Mouse (Mus musculus): ENCODE data around the gene Nr4a1. TPM values are rescaled to one million over a fixed set of nuclear protein-coding genes. Genes with fewer than 3 reads are reported as not detected.

Gene Nr4a1
- polyA plus RNA-seq, 1 experiment from 2014 or later: 4.5 TPM

- H3K4me3 ChIP-seq (replicated peaks; ENCODE audit: low read length): no peak overlapping the region; the same call in 1 of the 2 replicates
These were observed 22.9 kb upstream of the Nr4a1 start for GRCm38 (mm10) chr15:101230995-101231647.

GRCm38 (mm10) chr15:101231648-101232180, 22.4 kb upstream of the Nr4a1 start:
- Histone ChIP-seq H3K9me3 (ENCODE audit: control insufficient read depth, low read length) (no peaks in the 10 kb centered on the region), H3K4me1 (replicated peaks; ENCODE audit: control insufficient read depth, insufficient read depth, low read length) (no peaks in the 10 kb centered on the region), H3K9ac (replicated peaks; ENCODE audit: low read depth, low read length) (no peak overlapping the region), H3K4me2 (ENCODE audit: low read length) (no peak overlapping the region), H3K27ac (ENCODE audit: low read length) (no peak overlapping the region), H3K27me3 (replicated peaks; ENCODE audit: control insufficient read depth, insufficient read depth, low read length) (no peaks in the 10 kb centered on the region), H3K4me3 (replicated peaks; ENCODE audit: low read length) (no peak overlapping the region; the same call in 1 of the 2 replicates), H3K36me3 (ENCODE audit: control insufficient read depth, insufficient read depth) (no peaks in the 10 kb centered on the region)
- WGBS: 73% methylated on average over 56 of the region's 56 CpGs
- no peak for ATAC-seq

More at GRCm38 (mm10) chr15:101230995-101231647, 22.9 kb upstream of the Nr4a1 start:
- WGBS: 87% methylated on average over 23 of the region's 23 CpGs
- Histone ChIP-seq H3K4me1 (replicated peaks; ENCODE audit: control insufficient read depth, insufficient read depth, low read length) (no peaks in the 10 kb centered on the region), H3K4me2 (ENCODE audit: low read length) (no peak overlapping the region), H3K9me3 (ENCODE audit: control insufficient read depth, low read length) (no peaks in the 10 kb centered on the region), H3K36me3 (ENCODE audit: control insufficient read depth, insufficient read depth) (no peaks in the 10 kb centered on the region), H3K27me3 (replicated peaks; ENCODE audit: control insufficient read depth, insufficient read depth, low read length) (no peaks in the 10 kb centered on the region), H3K9ac (replicated peaks; ENCODE audit: low read depth, low read length) (no peak overlapping the region), H3K27ac (ENCODE audit: low read length) (no peak overlapping the region)
- no peak for ATAC-seq

- H3K4me2 ChIP-seq (ENCODE audit: low read length): no peak overlapping the region
- no peak overlapping the region for H3K4me3 ChIP-seq (replicated peaks; ENCODE audit: low read length)
- H3K4me1 ChIP-seq (replicated peaks; ENCODE audit: control insufficient read depth, insufficient read depth, low read length): no peaks in the 10 kb centered on the region
- no peak overlapping the region for H3K9ac ChIP-seq (replicated peaks; ENCODE audit: low read depth, low read length)
- no peaks in the 10 kb centered on the region for H3K36me3 ChIP-seq (ENCODE audit: control insufficient read depth, insufficient read depth)
- no peaks in the 10 kb centered on the region for H3K27me3 ChIP-seq (replicated peaks; ENCODE audit: control insufficient read depth, insufficient read depth, low read length)
- no peak overlapping the region for H3K27ac ChIP-seq (ENCODE audit: low read length)
- no peak for ATAC-seq
- 85% methylated on average over 4 of the region's 4 CpGs for WGBS
- no peaks in the 10 kb centered on the region for H3K9me3 ChIP-seq (ENCODE audit: control insufficient read depth, low read length)
These were observed 21.5 kb upstream of the Nr4a1 start for GRCm38 (mm10) chr15:101232607-101233006.

- Histone ChIP-seq H3K36me3 (ENCODE audit: control insufficient read depth, insufficient read depth) (no peaks in the 10 kb centered on the region), H3K9me3 (ENCODE audit: control insufficient read depth, low read length) (no peaks in the 10 kb centered on the region), H3K4me2 (ENCODE audit: low read length) (no peak overlapping the region), H3K4me3 (replicated peaks; ENCODE audit: low read length) (no peak overlapping the region), H3K9ac (replicated peaks; ENCODE audit: low read depth, low read length) (no peak overlapping the region), H3K27me3 (replicated peaks; ENCODE audit: control insufficient read depth, insufficient read depth, low read length) (no peaks in the 10 kb centered on the region), H3K27ac (ENCODE audit: low read length) (no peak overlapping the region), H3K4me1 (replicated peaks; ENCODE audit: control insufficient read depth, insufficient read depth, low read length) (no peaks in the 10 kb centered on the region)
- no peak for ATAC-seq
- WGBS: 86% methylated on average over 3 of the region's 3 CpGs
These were observed 20.9 kb upstream of the Nr4a1 start for GRCm38 (mm10) chr15:101233183-101233582.

- H3K9ac ChIP-seq (replicated peaks; ENCODE audit: low read depth, low read length): no peak overlapping the region
- no peak overlapping the region for H3K4me3 ChIP-seq (replicated peaks; ENCODE audit: low read length)
- no peaks in the 10 kb centered on the region for H3K9me3 ChIP-seq (ENCODE audit: control insufficient read depth, low read length)
- H3K27ac ChIP-seq (ENCODE audit: low read length): no peak overlapping the region
- H3K4me2 ChIP-seq (ENCODE audit: low read length): no peak overlapping the region
- no peaks in the 10 kb centered on the region for H3K36me3 ChIP-seq (ENCODE audit: control insufficient read depth, insufficient read depth)
- WGBS: 23% methylated on average over 11 of the region's 11 CpGs
- H3K27me3 ChIP-seq (replicated peaks; ENCODE audit: control insufficient read depth, insufficient read depth, low read length): no peaks in the 10 kb centered on the region
- H3K4me1 ChIP-seq (replicated peaks; ENCODE audit: control insufficient read depth, insufficient read depth, low read length): 0 out of 2 replicates have a peak, but pooled peaks cover under 1% of the 10 kb centered on the region
- no peak for ATAC-seq
These were observed 20.3 kb upstream of the Nr4a1 start for GRCm38 (mm10) chr15:101233641-101234275.

- Histone ChIP-seq H3K9ac (replicated peaks; ENCODE audit: low read depth, low read length) (no peak overlapping the region), H3K4me1 (replicated peaks; ENCODE audit: control insufficient read depth, insufficient read depth, low read length) (0 out of 2 replicates have a peak, but pooled peaks cover 6% of the 10 kb centered on the region), H3K4me2 (ENCODE audit: low read length) (no peak overlapping the region), H3K36me3 (ENCODE audit: control insufficient read depth, insufficient read depth) (no peaks in the 10 kb centered on the region), H3K9me3 (ENCODE audit: control insufficient read depth, low read length) (no peaks in the 10 kb centered on the region), H3K27ac (ENCODE audit: low read length) (no peak overlapping the region), H3K27me3 (replicated peaks; ENCODE audit: control insufficient read depth, insufficient read depth, low read length) (no peaks in the 10 kb centered on the region), H3K4me3 (replicated peaks; ENCODE audit: low read length) (no peak overlapping the region)
- 39% methylated on average over 10 of the region's 10 CpGs for WGBS
- no peak for ATAC-seq
These were observed 19.3 kb upstream of the Nr4a1 start for GRCm38 (mm10) chr15:101234611-101235341.

- Histone ChIP-seq H3K9ac (replicated peaks; ENCODE audit: low read depth, low read length) (no peak overlapping the region), H3K9me3 (ENCODE audit: control insufficient read depth, low read length) (no peaks in the 10 kb centered on the region), H3K4me2 (ENCODE audit: low read length) (no peak overlapping the region), H3K27ac (ENCODE audit: low read length) (no peak overlapping the region), H3K4me3 (replicated peaks; ENCODE audit: low read length) (no peak overlapping the region), H3K27me3 (replicated peaks; ENCODE audit: control insufficient read depth, insufficient read depth, low read length) (no peaks in the 10 kb centered on the region), H3K36me3 (ENCODE audit: control insufficient read depth, insufficient read depth) (no peaks in the 10 kb centered on the region), H3K4me1 (replicated peaks; ENCODE audit: control insufficient read depth, insufficient read depth, low read length) (0 out of 2 replicates have a peak, but pooled peaks cover 6% of the 10 kb centered on the region)
- no peak for ATAC-seq
- 46% methylated on average over 5 of the region's 5 CpGs for WGBS
These were observed 18.7 kb upstream of the Nr4a1 start for GRCm38 (mm10) chr15:101235342-101235698.

- H3K36me3 ChIP-seq (ENCODE audit: control insufficient read depth, insufficient read depth): no peaks in the 10 kb centered on the region
- H3K4me1 ChIP-seq (replicated peaks; ENCODE audit: control insufficient read depth, insufficient read depth, low read length): peaks cover 7% of the 10 kb centered on the region
- ATAC-seq: no peak
- no peak overlapping the region for H3K4me3 ChIP-seq (replicated peaks; ENCODE audit: low read length)
- H3K9ac ChIP-seq (replicated peaks; ENCODE audit: low read depth, low read length): no peak overlapping the region
- H3K27ac ChIP-seq (ENCODE audit: low read length): no peak overlapping the region
- 40% methylated on average over 12 of the region's 12 CpGs for WGBS
- H3K27me3 ChIP-seq (replicated peaks; ENCODE audit: control insufficient read depth, insufficient read depth, low read length): no peaks in the 10 kb centered on the region
- no peaks in the 10 kb centered on the region for H3K9me3 ChIP-seq (ENCODE audit: control insufficient read depth, low read length)
- no peak overlapping the region for H3K4me2 ChIP-seq (ENCODE audit: low read length)
These were observed 18.2 kb upstream of the Nr4a1 start for GRCm38 (mm10) chr15:101235728-101236327.

- no peak overlapping the region for H3K9ac ChIP-seq (replicated peaks; ENCODE audit: low read depth, low read length)
- peaks cover 9% of the 10 kb centered on the region for H3K4me1 ChIP-seq (replicated peaks; ENCODE audit: control insufficient read depth, insufficient read depth, low read length)
- no peak overlapping the region for H3K4me2 ChIP-seq (ENCODE audit: low read length)
- H3K9me3 ChIP-seq (ENCODE audit: control insufficient read depth, low read length): no peaks in the 10 kb centered on the region
- no peaks in the 10 kb centered on the region for H3K36me3 ChIP-seq (ENCODE audit: control insufficient read depth, insufficient read depth)
- WGBS: 11% methylated on average over 3 of the region's 3 CpGs
- no peak overlapping the region for H3K4me3 ChIP-seq (replicated peaks; ENCODE audit: low read length)
- no peak overlapping the region for H3K27ac ChIP-seq (ENCODE audit: low read length)
- H3K27me3 ChIP-seq (replicated peaks; ENCODE audit: control insufficient read depth, insufficient read depth, low read length): no peaks in the 10 kb centered on the region
- no peak for ATAC-seq
These were observed 17.2 kb upstream of the Nr4a1 start for GRCm38 (mm10) chr15:101236878-101237277.
